Mouse (Mus musculus) ZHBTc4 (cell line): ENCODE measurements at regions not wholly inside any gene's neighbourhood (a gene's known extent, or its start where the extent isn't known, plus 50 kb on each side); places are given as distances from the start of the nearest gene placed in this dataset.
"Not testable (repeated sequence)": the region's sequence is repeated elsewhere in the genome, so short reads cannot be mapped to it uniquely, and the experiment has no call there.

Experiments
- DNase-seq: peaks from one replicate; pipeline ENCODE4 v3.0.0-alpha.2; 2011; ENCODE audit warnings: low read depth, low spot score

- no peak for DNase-seq
Measured at GRCm38 (mm10) chr1:137223052-137223451, 262.8 kb upstream of the Nr5a2 start.

- no peak for DNase-seq
Measured at GRCm38 (mm10) chr1:137221087-137222057, 261.1 kb upstream of the Nr5a2 start.

GRCm38 (mm10) chr1:137220226-137220625 lies 260.0 kb upstream of the Nr5a2 start:
- DNase-seq, result no peak

GRCm38 (mm10) chr1:137218611-137219010 lies 258.4 kb upstream of the Nr5a2 start:
- no peak for DNase-seq

- peak; percentile 59 for DNase-seq
Measured at GRCm38 (mm10) chr1:137218096-137218495, 257.8 kb upstream of the Nr5a2 start.

GRCm38 (mm10) chr1:137217206-137217605 lies 257.0 kb upstream of the Nr5a2 start:
- no peak for DNase-seq

- not testable (repeated sequence) for DNase-seq
Measured at GRCm38 (mm10) chr1:137214328-137214727, 254.1 kb upstream of the Nr5a2 start.

GRCm38 (mm10) chr1:137213717-137214116 lies 253.5 kb upstream of the Nr5a2 start:
- no peak for DNase-seq

GRCm38 (mm10) chr1:137212856-137213255 lies 252.6 kb upstream of the Nr5a2 start:
- no peak for DNase-seq

GRCm38 (mm10) chr1:137204371-137204770 lies 244.1 kb upstream of the Nr5a2 start:
- no peak for DNase-seq

- no peak for DNase-seq
Measured at GRCm38 (mm10) chr1:137203512-137203911, 243.3 kb upstream of the Nr5a2 start.

GRCm38 (mm10) chr1:137200931-137201330 lies 240.7 kb upstream of the Nr5a2 start:
- DNase-seq, result no peak

- no peak for DNase-seq
Measured at GRCm38 (mm10) chr1:137195962-137196361, 235.7 kb upstream of the Nr5a2 start.

- no peak for DNase-seq
Measured at GRCm38 (mm10) chr1:137195065-137195620, 234.9 kb upstream of the Nr5a2 start.

- DNase-seq, result no peak
Measured at GRCm38 (mm10) chr1:137178231-137178630, 218.0 kb upstream of the Nr5a2 start.

- DNase-seq, result no peak
Measured at GRCm38 (mm10) chr1:137176696-137177095, 216.4 kb upstream of the Nr5a2 start.

GRCm38 (mm10) chr1:137174081-137174480 lies 213.8 kb upstream of the Nr5a2 start:
- DNase-seq, result peak; percentile 72

GRCm38 (mm10) chr1:137172128-137172527 lies 211.9 kb upstream of the Nr5a2 start:
- no peak for DNase-seq

GRCm38 (mm10) chr1:137171451-137171850 lies 211.2 kb upstream of the Nr5a2 start:
- no peak for DNase-seq

GRCm38 (mm10) chr1:137147891-137148290 lies 187.6 kb upstream of the Nr5a2 start:
- peak; percentile 14 for DNase-seq

GRCm38 (mm10) chr1:137141879-137142570 lies 181.8 kb upstream of the Nr5a2 start:
- no peak for DNase-seq

- no peak for DNase-seq
Measured at GRCm38 (mm10) chr1:137141372-137141771, 181.1 kb upstream of the Nr5a2 start.
